Mouse (Mus musculus) hindbrain, embryonic 13.5 days (tissue): ENCODE measurements around the gene Ccm2. TPM values are rescaled to one million over a fixed set of nuclear protein-coding genes. Genes with fewer than 3 reads are reported as not detected.

Experiments
- ATAC-seq: fragments of 200-750 bp; cut with Nextera tagmentation; 2 replicates; pipeline ENCODE4 v1.8.0; 2017; ENCODE audit warnings: moderate TSS enrichment; ENCODE audit not compliant: low FRiP score
- H3K27ac ChIP-seq: fragments of 300-500 bp; sonication (generic); 2 replicates; pipeline ENCODE4 v1.5.1; 2015; ENCODE audit warnings: inconsistent platforms, mild to moderate bottlenecking, moderate library complexity
- H3K27me3 ChIP-seq: fragments of 300-500 bp; sonication (generic); 2 replicates; pipeline ENCODE4 v1.6.1; 2015; ENCODE audit warnings: mild to moderate bottlenecking, inconsistent platforms
- H3K36me3 ChIP-seq: fragments of 300-500 bp; sonication (generic); 2 replicates; pipeline ENCODE4 v1.6.1; 2015; ENCODE audit warnings: mild to moderate bottlenecking, inconsistent platforms
- H3K4me1 ChIP-seq: fragments of 300-500 bp; sonication (generic); replicated peaks from 2 replicates; pipeline ENCODE4 v1.6.1; 2015; ENCODE audit warnings: inconsistent platforms
- H3K4me2 ChIP-seq: fragments of 300-500 bp; sonication (generic); 2 replicates; pipeline ENCODE4 v1.6.1; 2015; ENCODE audit warnings: inconsistent platforms, mild to moderate bottlenecking, moderate library complexity
- H3K4me3 ChIP-seq: fragments of 300-500 bp; sonication (generic); 2 replicates; pipeline ENCODE4 v1.5.1; 2015; ENCODE audit warnings: mild to moderate bottlenecking, inconsistent platforms
- H3K9ac ChIP-seq: fragments of 300-500 bp; sonication (generic); 2 replicates; pipeline ENCODE4 v1.6.1; 2015; ENCODE audit warnings: mild to moderate bottlenecking, inconsistent platforms
- H3K9me3 ChIP-seq: fragments of 300-500 bp; sonication (generic); 2 replicates; pipeline ENCODE4 v1.6.1; 2016; ENCODE audit warnings: inconsistent platforms
- WGBS: fragments of 180-500 bp; shearing (Covaris S2); methylation state at CpG from one replicate; pipeline ENCODE4 v1.1.7; 2015; 5-methylcytosine and 5-hydroxymethylcytosine counted together
- polyA plus RNA-seq: library from polyadenylated mRNA; unstranded; fragments of >200 nt; fragmentation: Nextera tagmentation; extraction: Ambion mirVana; gene quantifications from 2 replicates; pipeline ENCODE4 v1.2.1, GENCODE M21; 2015

Ccm2 gene
- polyA plus RNA-seq, 1 experiment from 2014 or later: 99.0 TPM

- H3K27ac ChIP-seq: no peak overlapping the region
- H3K36me3 ChIP-seq: peaks cover 88% of the 10 kb centered on the region
- H3K4me2 ChIP-seq: no peak overlapping the region
- no peaks in the 10 kb centered on the region for H3K9me3 ChIP-seq
- no peak for ATAC-seq
- no peak overlapping the region for H3K4me3 ChIP-seq
- whole genome bisulfite sequencing: 84% methylated on average over 10 of the region's 10 CpGs
- H3K4me1 ChIP-seq: no peaks in the 10 kb centered on the region
- H3K9ac ChIP-seq: no peak overlapping the region
- no peaks in the 10 kb centered on the region for H3K27me3 ChIP-seq
Measured at GRCm38 (mm10) chr11:6590933-6591675, 44.4 kb downstream of the Ccm2 start.

GRCm38 (mm10) chr11:6593406-6593805 lies 46.7 kb downstream of the Ccm2 start:
- Histone ChIP-seq H3K27ac (no peak overlapping the region), H3K4me1 (peaks cover 11% of the 10 kb centered on the region), H3K4me3 (no peak overlapping the region), H3K27me3 (no peaks in the 10 kb centered on the region), H3K4me2 (no peak overlapping the region), H3K36me3 (peaks cover 97% of the 10 kb centered on the region), H3K9ac (no peak overlapping the region), H3K9me3 (no peaks in the 10 kb centered on the region)
- 77% methylated on average over 11 of the region's 11 CpGs for WGBS
- no peak for ATAC-seq

- WGBS: 91% methylated on average over 6 of the region's 6 CpGs
- no peak overlapping the region for H3K27ac ChIP-seq
- no peak overlapping the region for H3K4me3 ChIP-seq
- H3K4me1 ChIP-seq: peaks cover 26% of the 10 kb centered on the region
- H3K36me3 ChIP-seq: peaks cover 88% of the 10 kb centered on the region
- no peaks in the 10 kb centered on the region for H3K9me3 ChIP-seq
- no peaks in the 10 kb centered on the region for H3K27me3 ChIP-seq
- H3K9ac ChIP-seq: no peak overlapping the region
- no peak for ATAC-seq
- no peak overlapping the region for H3K4me2 ChIP-seq
Measured at GRCm38 (mm10) chr11:6594845-6595244, 48.2 kb downstream of the Ccm2 start.

GRCm38 (mm10) chr11:6595339-6595738 lies 48.7 kb downstream of the Ccm2 start:
- peaks cover 31% of the 10 kb centered on the region for H3K4me1 ChIP-seq
- no peak overlapping the region for H3K27ac ChIP-seq
- H3K27me3 ChIP-seq: no peaks in the 10 kb centered on the region
- no peak for ATAC-seq
- no peaks in the 10 kb centered on the region for H3K9me3 ChIP-seq
- no peak overlapping the region for H3K4me3 ChIP-seq
- 93% methylated on average over 5 of the region's 5 CpGs for WGBS
- H3K4me2 ChIP-seq: no peak overlapping the region
- H3K9ac ChIP-seq: no peak overlapping the region
- H3K36me3 ChIP-seq: peaks cover 88% of the 10 kb centered on the region

- H3K4me2 ChIP-seq: no peak overlapping the region
- peaks cover 88% of the 10 kb centered on the region for H3K36me3 ChIP-seq
- WGBS: 97% methylated on average over 6 of the region's 6 CpGs
- no peak for ATAC-seq
- H3K4me3 ChIP-seq: no peak overlapping the region
- H3K4me1 ChIP-seq: peaks cover 39% of the 10 kb centered on the region
- no peak overlapping the region for H3K9ac ChIP-seq
- no peaks in the 10 kb centered on the region for H3K27me3 ChIP-seq
- 0 out of 2 replicates have a peak overlapping the region, but pooled peaks have one; percentile 13 for H3K27ac ChIP-seq
- no peaks in the 10 kb centered on the region for H3K9me3 ChIP-seq
Measured at GRCm38 (mm10) chr11:6596205-6596604, 49.5 kb downstream of the Ccm2 start.

GRCm38 (mm10) chr11:6596616-6597015 lies 49.9 kb downstream of the Ccm2 start:
- Histone ChIP-seq H3K27ac (peak overlapping the region; percentile 89), H3K4me1 (peaks cover 43% of the 10 kb centered on the region), H3K9ac (no peak overlapping the region), H3K36me3 (peaks cover 88% of the 10 kb centered on the region), H3K27me3 (no peaks in the 10 kb centered on the region), H3K4me2 (no peak overlapping the region), H3K9me3 (no peaks in the 10 kb centered on the region), H3K4me3 (no peak overlapping the region)
- WGBS: 90% methylated on average over 3 of the region's 3 CpGs
- ATAC-seq: no peak

GRCm38 (mm10) chr11:6597523-6597922 lies 50.8 kb downstream of the Ccm2 start:
- H3K4me2 ChIP-seq: no peak overlapping the region
- 0 out of 2 replicates have a peak, but pooled peaks have one; percentile 7 for ATAC-seq
- H3K27me3 ChIP-seq: no peaks in the 10 kb centered on the region
- no peaks in the 10 kb centered on the region for H3K9me3 ChIP-seq
- no peak overlapping the region for H3K9ac ChIP-seq
- peaks cover 88% of the 10 kb centered on the region for H3K36me3 ChIP-seq
- H3K4me3 ChIP-seq: no peak overlapping the region
- peaks cover 52% of the 10 kb centered on the region for H3K4me1 ChIP-seq
- WGBS: 72% methylated on average over 7 of the region's 7 CpGs
- H3K27ac ChIP-seq: peak overlapping the region; percentile 89

GRCm38 (mm10) chr11:6598191-6598889 lies 51.7 kb downstream of the Ccm2 start:
- Histone ChIP-seq H3K9me3 (no peaks in the 10 kb centered on the region), H3K27ac (peak overlapping the region; percentile 89), H3K4me3 (peak overlapping the region; percentile 33), H3K4me1 (peaks cover 61% of the 10 kb centered on the region), H3K36me3 (peaks cover 87% of the 10 kb centered on the region), H3K4me2 (peak overlapping the region; percentile 58), H3K9ac (peak overlapping the region; percentile 73), H3K27me3 (no peaks in the 10 kb centered on the region)
- peak; percentile 2; the same call in 1 of the 2 replicates for ATAC-seq
- 60% methylated on average over 19 of the region's 19 CpGs for WGBS

GRCm38 (mm10) chr11:6599011-6599681 lies 52.5 kb downstream of the Ccm2 start:
- H3K4me1 ChIP-seq: peaks cover 69% of the 10 kb centered on the region
- peak overlapping the region; percentile 89 for H3K27ac ChIP-seq
- H3K9ac ChIP-seq: peak overlapping the region; percentile 73
- H3K9me3 ChIP-seq: no peaks in the 10 kb centered on the region
- peaks cover 79% of the 10 kb centered on the region for H3K36me3 ChIP-seq
- no peaks in the 10 kb centered on the region for H3K27me3 ChIP-seq
- WGBS: 9% methylated on average over 27 of the region's 27 CpGs
- H3K4me3 ChIP-seq: peak overlapping the region; percentile 33
- peak; percentile 30 for ATAC-seq
- H3K4me2 ChIP-seq: peak overlapping the region; percentile 58

- peaks cover 72% of the 10 kb centered on the region for H3K36me3 ChIP-seq
- no peaks in the 10 kb centered on the region for H3K9me3 ChIP-seq
- no peak overlapping the region for H3K4me3 ChIP-seq
- peak overlapping the region; percentile 73 for H3K9ac ChIP-seq
- WGBS: 77% methylated on average over 6 of the region's 6 CpGs
- no peaks in the 10 kb centered on the region for H3K27me3 ChIP-seq
- peak overlapping the region; percentile 89 for H3K27ac ChIP-seq
- peak overlapping the region; percentile 58 for H3K4me2 ChIP-seq
- H3K4me1 ChIP-seq: peaks cover 74% of the 10 kb centered on the region
- no peak for ATAC-seq
Measured at GRCm38 (mm10) chr11:6599831-6600230, 53.1 kb downstream of the Ccm2 start.

GRCm38 (mm10) chr11:6600284-6600944 lies 53.7 kb downstream of the Ccm2 start:
- no peak overlapping the region for H3K4me3 ChIP-seq
- H3K4me2 ChIP-seq: no peak overlapping the region
- ATAC-seq: no peak
- 86% methylated on average over 8 of the region's 8 CpGs for WGBS
- H3K9me3 ChIP-seq: no peaks in the 10 kb centered on the region
- no peak overlapping the region for H3K9ac ChIP-seq
- H3K27ac ChIP-seq: peak overlapping the region; percentile 89
- H3K4me1 ChIP-seq: peaks cover 74% of the 10 kb centered on the region
- H3K36me3 ChIP-seq: peaks cover 67% of the 10 kb centered on the region
- no peaks in the 10 kb centered on the region for H3K27me3 ChIP-seq
